Mouse (Mus musculus): ENCODE data around the gene Pou2f1. TPM values are rescaled to one million over a fixed set of nuclear protein-coding genes. Genes with fewer than 3 reads are reported as not detected.

The Pou2f1 gene
- polyA plus RNA-seq, 1 experiment from 2014 or later = 35.0 TPM

- H3K9ac ChIP-seq (ENCODE audit: low read length) = no peak overlapping the region
Observed at GRCm38 (mm10) chr1:165882146-165882900, 120.2 kb downstream of the Pou2f1 start.

DNA sequence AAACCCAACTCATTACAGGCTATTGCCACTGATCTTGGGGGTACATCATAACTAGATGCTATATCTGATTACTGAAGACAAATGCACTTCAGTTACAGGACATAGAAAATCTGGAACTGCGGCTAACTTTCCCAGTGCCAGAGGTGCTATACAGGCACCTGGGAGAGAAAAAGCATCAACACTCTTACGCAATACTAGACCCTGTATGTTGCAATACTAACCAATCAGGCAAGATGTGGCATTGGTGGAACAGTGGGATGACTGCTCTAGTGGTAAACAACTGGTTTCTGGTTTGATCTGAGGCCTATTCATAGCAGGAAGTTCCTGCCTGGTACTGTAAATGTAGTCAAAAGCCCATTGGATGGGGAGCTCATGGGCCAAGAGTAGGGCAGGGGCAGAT lies 123.7 kb downstream of the Pou2f1 start:
- Histone ChIP-seq H3K9ac (ENCODE audit: low read length) (no peak overlapping the region), H3K27ac (ENCODE audit: low read depth, low read length) (no peak overlapping the region), H3K9me3 (ENCODE audit: control insufficient read depth, low read length) (no peaks in the 10 kb centered on the region), H3K4me2 (ENCODE audit: low read depth, low read length, severe bottlenecking) (no peak overlapping the region), H3K4me3 (ENCODE audit: low read depth, low read length) (no peak overlapping the region), H3K27me3 (ENCODE audit: control insufficient read depth, insufficient read depth, low read length) (no peaks in the 10 kb centered on the region), H3K36me3 (ENCODE audit: control insufficient read depth, insufficient read depth, low read length) (no peaks in the 10 kb centered on the region; the same call in 1 of the 2 replicates), H3K4me1 (replicated peaks; ENCODE audit: control insufficient read depth, insufficient read depth, low read length) (peaks cover 2% of the 10 kb centered on the region; the same call in 1 of the 2 replicates)
- no peak for ATAC-seq (replicated peaks; ENCODE audit: low FRiP score)
- DNase-seq (ENCODE audit: low spot score) = no peak
- WGBS = 98% methylated on average over 2 of the region's 2 CpGs

More at GRCm38 (mm10) chr1:165882146-165882900, 120.2 kb downstream of the Pou2f1 start:
- Histone ChIP-seq H3K36me3 (ENCODE audit: control insufficient read depth, insufficient read depth, low read length) (no peaks in the 10 kb centered on the region; the same call in 1 of the 2 replicates), H3K9me3 (ENCODE audit: control insufficient read depth, low read length) (no peaks in the 10 kb centered on the region), H3K4me3 (ENCODE audit: low read depth, low read length) (no peak overlapping the region), H3K4me2 (ENCODE audit: low read depth, low read length, severe bottlenecking) (no peak overlapping the region), H3K27me3 (ENCODE audit: control insufficient read depth, insufficient read depth, low read length) (no peaks in the 10 kb centered on the region), H3K27ac (ENCODE audit: low read depth, low read length) (no peak overlapping the region), H3K4me1 (replicated peaks; ENCODE audit: control insufficient read depth, insufficient read depth, low read length) (no peaks in the 10 kb centered on the region; the same call in 1 of the 2 replicates)
- WGBS = 70% methylated on average over 8 of the region's 8 CpGs
- DNase-seq (ENCODE audit: low spot score) (no peak), ATAC-seq (replicated peaks; ENCODE audit: low FRiP score) (no peak)

DNA sequence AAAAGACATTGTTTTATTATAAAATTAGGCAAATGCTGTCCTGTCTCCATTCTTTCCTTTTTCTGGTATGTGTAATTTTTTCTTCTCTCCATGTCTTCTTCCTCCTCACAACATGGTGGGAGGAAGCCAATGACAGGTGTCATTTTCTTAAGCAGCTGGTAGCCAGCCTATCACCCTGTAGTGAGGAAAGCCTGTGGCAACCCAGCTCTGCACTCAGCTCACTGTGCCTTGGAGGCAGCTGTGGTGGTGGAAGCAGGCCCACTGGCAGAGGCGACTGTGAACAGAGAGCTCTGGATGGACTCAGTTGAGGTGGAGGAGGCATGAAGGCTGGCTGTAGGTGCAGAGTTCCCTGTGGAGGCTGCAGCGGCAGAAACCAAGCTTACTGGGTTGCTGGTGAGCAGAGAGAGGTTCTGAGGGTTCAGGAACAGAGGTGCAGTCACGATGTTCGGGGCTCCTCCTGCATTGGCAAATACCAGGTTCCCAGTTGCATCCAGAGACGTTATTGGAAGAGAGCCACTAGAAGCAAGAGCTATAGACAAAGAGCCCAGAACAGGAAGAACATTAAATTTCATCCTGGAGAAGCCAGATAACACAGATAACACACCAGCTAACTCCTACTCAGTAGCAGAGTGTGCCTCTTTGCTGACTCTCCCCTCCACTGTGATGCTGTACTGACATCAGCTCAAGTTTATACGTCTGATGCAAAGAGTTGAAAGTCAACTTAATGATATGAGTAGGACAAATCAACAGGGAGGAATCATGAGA lies 126.8 kb downstream of the Pou2f1 start:
- H3K27me3 ChIP-seq (ENCODE audit: control insufficient read depth, insufficient read depth, low read length) = no peaks in the 10 kb centered on the region
- H3K27ac ChIP-seq (ENCODE audit: low read depth, low read length) = no peak overlapping the region
- H3K4me3 ChIP-seq (ENCODE audit: low read depth, low read length) = no peak overlapping the region
- no peaks in the 10 kb centered on the region for H3K9me3 ChIP-seq (ENCODE audit: control insufficient read depth, low read length)
- DNase-seq (ENCODE audit: low spot score) (peak; percentile 39), ATAC-seq (replicated peaks; ENCODE audit: low FRiP score) (no peak)
- no peak overlapping the region for H3K4me2 ChIP-seq (ENCODE audit: low read depth, low read length, severe bottlenecking)
- no peaks in the 10 kb centered on the region; the same call in 1 of the 2 replicates for H3K36me3 ChIP-seq (ENCODE audit: control insufficient read depth, insufficient read depth, low read length)
- no peak overlapping the region for H3K9ac ChIP-seq (ENCODE audit: low read length)
- 87% methylated on average over 6 of the region's 6 CpGs for WGBS
- peaks cover 2% of the 10 kb centered on the region; the same call in 1 of the 2 replicates for H3K4me1 ChIP-seq (replicated peaks; ENCODE audit: control insufficient read depth, insufficient read depth, low read length)

DNA sequence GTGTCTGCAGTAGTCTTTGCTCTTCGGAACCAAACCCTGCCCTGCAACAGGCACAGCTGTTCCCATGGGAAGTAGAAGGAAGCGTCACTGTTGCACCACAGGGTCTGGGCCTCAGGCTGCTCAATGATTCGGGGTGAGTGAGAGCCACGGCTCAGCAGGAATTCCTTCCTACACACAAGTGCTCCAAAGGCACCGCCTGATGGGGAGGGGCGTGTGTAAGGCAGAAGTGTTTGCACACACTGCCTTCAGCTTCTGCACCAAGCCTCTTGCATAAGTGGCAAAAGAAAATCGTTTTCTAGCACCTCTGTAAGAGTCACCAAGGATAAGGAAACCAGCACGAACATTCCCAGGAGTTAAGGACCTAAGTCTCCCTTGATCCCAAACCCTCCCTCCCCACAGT lies 127.8 kb downstream of the Pou2f1 start:
- H3K9me3 ChIP-seq (ENCODE audit: control insufficient read depth, low read length) = no peaks in the 10 kb centered on the region
- H3K4me3 ChIP-seq (ENCODE audit: low read depth, low read length) = no peak overlapping the region
- H3K9ac ChIP-seq (ENCODE audit: low read length) = no peak overlapping the region
- no peak overlapping the region for H3K4me2 ChIP-seq (ENCODE audit: low read depth, low read length, severe bottlenecking)
- H3K4me1 ChIP-seq (replicated peaks; ENCODE audit: control insufficient read depth, insufficient read depth, low read length) = peaks cover 2% of the 10 kb centered on the region; the same call in 1 of the 2 replicates
- peak; percentile 49 for DNase-seq (ENCODE audit: low spot score)
- 0 out of 2 replicates have a peak, but pooled peaks have one; percentile 36 for ATAC-seq (replicated peaks; ENCODE audit: low FRiP score)
- WGBS = 47% methylated on average over 8 of the region's 8 CpGs
- no peak overlapping the region for H3K27ac ChIP-seq (ENCODE audit: low read depth, low read length)
- no peaks in the 10 kb centered on the region; the same call in 1 of the 2 replicates for H3K36me3 ChIP-seq (ENCODE audit: control insufficient read depth, insufficient read depth, low read length)
- H3K27me3 ChIP-seq (ENCODE audit: control insufficient read depth, insufficient read depth, low read length) = no peaks in the 10 kb centered on the region

DNA sequence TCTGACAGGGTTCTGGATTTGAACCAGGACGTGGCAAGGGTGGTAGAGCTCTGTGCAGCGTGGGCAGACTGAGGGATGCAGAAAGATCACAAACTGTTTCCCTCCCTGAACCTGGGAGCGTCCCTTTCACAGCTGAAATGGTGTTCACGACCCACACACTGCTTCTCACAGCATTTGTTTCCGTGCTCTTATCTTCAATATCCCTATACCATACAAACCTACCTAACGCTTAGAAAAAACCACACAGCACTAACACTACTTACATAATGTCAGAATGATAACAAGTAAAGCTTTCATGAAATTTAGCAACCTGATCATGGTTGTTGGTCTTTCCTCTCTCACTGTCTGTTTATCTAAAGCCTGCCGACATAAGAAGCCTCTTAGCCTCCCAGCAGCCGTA lies 133.8 kb downstream of the Pou2f1 start:
- WGBS = 91% methylated on average over 8 of the region's 8 CpGs
- no peaks in the 10 kb centered on the region; the same call in 1 of the 2 replicates for H3K36me3 ChIP-seq (ENCODE audit: control insufficient read depth, insufficient read depth, low read length)
- no peak overlapping the region for H3K4me3 ChIP-seq (ENCODE audit: low read depth, low read length)
- H3K27ac ChIP-seq (ENCODE audit: low read depth, low read length) = no peak overlapping the region
- H3K9me3 ChIP-seq (ENCODE audit: control insufficient read depth, low read length) = no peaks in the 10 kb centered on the region
- H3K9ac ChIP-seq (ENCODE audit: low read length) = no peak overlapping the region
- no peaks in the 10 kb centered on the region for H3K27me3 ChIP-seq (ENCODE audit: control insufficient read depth, insufficient read depth, low read length)
- H3K4me2 ChIP-seq (ENCODE audit: low read depth, low read length, severe bottlenecking) = no peak overlapping the region
- ATAC-seq (replicated peaks; ENCODE audit: low FRiP score) = no peak
- DNase-seq (ENCODE audit: low spot score) = no peak
- no peaks in the 10 kb centered on the region for H3K4me1 ChIP-seq (replicated peaks; ENCODE audit: control insufficient read depth, insufficient read depth, low read length)

- H3K27me3 ChIP-seq (ENCODE audit: control insufficient read depth, insufficient read depth, low read length) = no peaks in the 10 kb centered on the region
- no peaks in the 10 kb centered on the region for H3K4me1 ChIP-seq (replicated peaks; ENCODE audit: control insufficient read depth, insufficient read depth, low read length)
- DNase-seq (ENCODE audit: low spot score) = peak; percentile 33
- H3K9ac ChIP-seq (ENCODE audit: low read length) = no peak overlapping the region
- H3K36me3 ChIP-seq (ENCODE audit: control insufficient read depth, insufficient read depth, low read length) = no peaks in the 10 kb centered on the region; the same call in 1 of the 2 replicates
- no peak overlapping the region for H3K27ac ChIP-seq (ENCODE audit: low read depth, low read length)
- no peak overlapping the region for H3K4me2 ChIP-seq (ENCODE audit: low read depth, low read length, severe bottlenecking)
- ATAC-seq (replicated peaks; ENCODE audit: low FRiP score) = no peak
- no peaks in the 10 kb centered on the region for H3K9me3 ChIP-seq (ENCODE audit: control insufficient read depth, low read length)
- 76% methylated on average over 5 of the region's 5 CpGs for WGBS
- no peak overlapping the region for H3K4me3 ChIP-seq (ENCODE audit: low read depth, low read length)
Observed at GRCm38 (mm10) chr1:165866630-165867280, 135.7 kb downstream of the Pou2f1 start.

- H3K9me3 ChIP-seq (ENCODE audit: control insufficient read depth, low read length) = no peaks in the 10 kb centered on the region
- no peak overlapping the region for H3K4me3 ChIP-seq (ENCODE audit: low read depth, low read length)
- H3K27me3 ChIP-seq (ENCODE audit: control insufficient read depth, insufficient read depth, low read length) = no peaks in the 10 kb centered on the region
- H3K27ac ChIP-seq (ENCODE audit: low read depth, low read length) = no peak overlapping the region
- no peaks in the 10 kb centered on the region; the same call in 1 of the 2 replicates for H3K36me3 ChIP-seq (ENCODE audit: control insufficient read depth, insufficient read depth, low read length)
- no peak for ATAC-seq (replicated peaks; ENCODE audit: low FRiP score)
- H3K4me2 ChIP-seq (ENCODE audit: low read depth, low read length, severe bottlenecking) = no peak overlapping the region
- no peaks in the 10 kb centered on the region for H3K4me1 ChIP-seq (replicated peaks; ENCODE audit: control insufficient read depth, insufficient read depth, low read length)
- WGBS = 60% methylated on average over 14 of the region's 14 CpGs
- no peak overlapping the region for H3K9ac ChIP-seq (ENCODE audit: low read length)
- DNase-seq (ENCODE audit: low spot score) = peak; percentile 48
Observed at GRCm38 (mm10) chr1:165864864-165865795, 137.3 kb downstream of the Pou2f1 start.

All from forebrain, embryonic 11.5 days (tissue).